Mouse (Mus musculus): ENCODE data around the gene Fam207a.

Gene Fam207a

DNA sequence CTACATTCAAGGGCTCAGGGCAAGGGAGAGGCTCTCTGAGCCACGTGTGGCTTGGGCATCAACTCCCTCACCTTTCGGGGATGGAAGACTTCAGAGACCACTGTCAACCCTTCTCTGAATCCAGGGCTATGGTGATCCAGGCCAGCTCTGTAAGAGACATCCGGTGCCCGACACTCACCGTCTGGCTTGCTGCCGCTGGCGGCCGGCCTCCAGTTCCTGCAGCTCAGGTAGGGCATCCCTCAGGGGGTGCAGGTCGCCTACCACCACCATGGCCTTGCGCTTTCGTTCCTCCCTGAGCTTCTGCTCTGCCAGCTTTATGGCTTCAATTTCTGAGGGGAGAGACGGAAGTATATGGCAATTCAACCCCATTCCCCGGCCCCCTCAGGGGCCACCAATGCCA lies 18.4 kb downstream of the Fam207a start:
- DNase-seq = no peak

DNA sequence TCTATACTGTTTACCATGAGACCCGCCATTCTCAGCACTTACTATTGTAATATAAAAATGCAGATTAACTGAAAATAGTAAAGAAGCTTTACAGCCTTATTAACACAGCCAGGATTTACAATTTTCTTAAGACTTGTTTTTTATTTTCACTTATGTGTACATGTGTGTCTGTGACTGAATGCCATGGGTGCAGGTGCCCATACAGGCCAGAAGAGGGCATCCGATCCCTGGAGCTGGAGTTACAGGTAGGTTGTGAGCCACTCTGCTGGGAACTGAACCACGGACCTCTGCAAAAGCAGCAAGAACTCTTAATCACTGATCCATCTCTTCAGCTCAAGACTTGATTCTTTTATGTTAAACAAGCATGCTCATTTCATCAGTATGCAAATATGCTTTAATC lies 22.7 kb downstream of the Fam207a start:
- no peak for DNase-seq

DNA sequence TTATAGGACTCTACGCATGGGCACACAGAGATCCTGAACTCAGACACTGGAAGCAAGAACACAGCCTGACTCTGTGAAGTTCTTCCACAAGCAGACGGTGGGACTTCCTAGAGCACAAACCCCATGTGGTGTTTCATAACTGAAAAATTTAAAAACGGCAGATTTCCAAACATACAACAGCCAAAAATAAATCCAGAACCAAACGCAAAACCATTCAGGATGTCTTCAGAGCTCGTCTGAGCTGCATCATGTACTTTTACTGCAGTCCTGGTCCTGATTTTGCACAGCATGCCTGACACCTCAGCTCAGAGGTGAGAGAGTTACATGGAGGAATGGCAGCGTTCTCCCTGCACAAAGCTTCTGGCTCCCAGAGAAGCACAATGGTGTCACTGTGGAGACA lies 24.0 kb downstream of the Fam207a start:
- DNase-seq = peak; percentile 21

DNA sequence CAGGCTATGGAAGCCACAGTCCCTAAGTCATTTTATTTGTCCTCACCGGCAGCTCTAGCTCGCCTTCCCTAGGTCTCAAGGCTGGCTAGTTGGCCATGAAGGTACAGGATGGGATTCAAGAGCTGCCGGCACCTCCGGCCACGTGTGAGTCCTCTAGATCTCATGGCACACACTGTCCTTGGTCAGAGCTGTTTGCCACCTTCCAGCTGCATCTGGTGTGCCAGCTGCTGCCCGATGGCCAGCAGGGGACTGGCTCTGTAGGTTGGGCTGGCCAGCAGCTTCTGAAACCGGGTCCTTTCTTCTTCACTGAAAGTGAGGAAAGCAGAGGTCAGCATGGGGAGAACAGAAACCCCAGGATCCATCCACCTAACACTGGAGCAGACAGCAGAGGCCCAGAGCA lies 27.4 kb downstream of the Fam207a start:
- DNase-seq = no peak

DNA sequence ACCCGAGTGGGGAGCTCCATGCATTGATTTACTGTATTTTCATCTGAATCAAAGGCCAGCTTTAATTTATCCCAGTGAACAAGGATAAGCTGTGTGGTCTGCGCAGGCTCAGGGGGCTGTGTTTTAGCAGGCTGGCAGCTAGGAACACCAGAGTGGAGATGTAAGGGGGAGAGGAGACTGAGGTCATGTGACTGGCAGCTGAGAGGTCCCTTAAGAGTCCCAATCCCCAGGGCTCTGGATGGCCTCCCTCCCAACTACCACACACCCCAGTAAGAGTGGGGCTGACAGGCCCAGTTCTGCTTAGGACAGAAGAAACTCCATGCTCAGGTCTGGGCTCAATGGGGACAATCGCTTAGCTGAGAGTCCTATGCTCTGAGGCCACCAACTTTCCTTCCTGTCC lies 29.8 kb downstream of the Fam207a start:
- DNase-seq = no peak

DNA sequence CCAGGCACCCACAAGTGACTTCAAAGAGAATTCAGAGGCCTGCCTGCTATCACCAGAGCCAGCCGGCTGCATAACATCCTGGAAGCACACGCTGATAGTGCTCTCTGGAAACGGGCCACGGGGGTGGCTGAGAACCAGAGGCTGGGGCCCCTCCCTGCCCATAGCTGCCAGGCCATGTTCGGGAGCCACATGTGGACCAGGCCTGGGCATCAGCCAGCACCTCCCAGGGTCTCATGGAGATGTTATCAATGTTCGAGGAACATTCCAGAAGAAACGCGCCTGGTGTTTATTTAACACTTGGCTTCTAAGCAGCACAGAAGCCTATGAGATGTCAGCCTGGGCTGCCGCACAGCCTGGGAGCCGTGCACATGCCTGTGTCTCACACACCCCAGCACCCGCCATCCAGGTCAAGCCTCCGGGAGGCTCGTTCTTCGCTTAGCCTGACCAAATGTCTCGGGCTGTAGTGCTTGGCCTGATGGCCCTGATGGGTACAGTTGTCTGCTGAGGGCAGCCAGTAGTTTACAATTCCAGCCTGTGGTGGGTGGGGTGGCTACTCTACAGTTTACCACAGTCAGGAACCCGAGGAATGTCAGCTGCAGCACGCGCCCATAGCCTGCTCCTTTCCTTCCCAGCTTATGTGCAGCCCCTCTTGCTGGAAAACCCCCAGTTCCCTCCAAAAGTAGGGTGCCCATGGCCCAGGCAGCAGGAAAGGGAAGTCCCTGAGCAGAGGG lies 31.2 kb downstream of the Fam207a start:
- no peak for DNase-seq

DNA sequence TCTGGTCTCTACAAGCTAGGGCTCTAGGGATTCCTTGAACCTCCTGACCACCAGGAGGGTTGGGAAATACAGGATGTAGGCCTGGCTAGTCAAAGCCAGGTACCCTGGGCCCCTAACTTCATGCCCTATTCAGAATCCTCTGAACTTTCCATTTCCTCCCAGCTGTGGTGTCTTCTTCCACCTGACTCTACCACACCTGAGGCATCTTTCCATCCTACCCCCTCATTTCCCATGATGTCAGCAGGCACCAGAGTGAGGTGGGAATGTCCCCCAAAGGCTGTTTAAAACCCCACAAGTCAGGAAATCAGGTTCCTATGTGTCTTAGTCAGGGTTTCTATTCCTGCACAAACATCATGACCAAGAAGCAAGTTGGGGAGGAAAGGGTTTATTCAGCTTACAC lies 33.8 kb downstream of the Fam207a start:
- no peak for DNase-seq

DNA sequence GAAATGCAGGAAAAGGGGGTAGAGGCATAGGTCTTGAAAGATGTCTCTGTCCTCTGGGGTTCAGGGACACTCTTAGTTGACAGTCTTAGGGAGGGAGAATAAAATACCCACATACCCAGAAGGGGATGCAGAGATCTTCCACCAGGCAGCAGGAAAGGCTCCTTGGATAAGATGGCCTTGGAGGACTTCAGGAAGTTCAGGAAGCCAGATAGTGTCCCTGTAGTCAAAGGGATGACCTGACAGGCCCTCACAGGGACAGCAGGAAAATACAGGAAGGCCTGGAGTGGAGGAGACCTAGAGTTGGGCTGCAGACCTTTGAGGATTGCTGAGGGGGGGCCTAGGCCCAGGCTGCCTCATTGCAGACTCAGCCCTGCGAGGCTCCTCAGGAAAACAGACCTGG lies 35.6 kb downstream of the Fam207a start:
- DNase-seq = no peak

DNA sequence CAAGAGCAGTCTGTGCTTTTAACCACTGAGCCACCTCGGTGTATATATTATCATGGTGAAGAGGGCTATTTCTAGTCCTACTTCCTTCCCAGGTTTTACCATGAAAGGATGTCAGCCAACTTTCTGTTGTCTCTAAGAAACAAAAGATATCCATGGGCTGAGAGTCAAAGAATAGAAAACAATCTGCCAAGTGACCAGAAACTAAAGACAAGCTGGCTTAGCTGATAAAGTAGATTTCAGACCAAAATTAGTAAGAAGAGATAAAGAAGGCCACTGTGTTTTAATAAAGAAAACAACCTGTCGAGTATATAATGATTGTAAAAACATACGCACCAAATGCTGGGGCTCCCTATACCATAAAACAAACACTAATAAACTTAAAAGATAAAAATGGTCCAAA lies 38.7 kb downstream of the Fam207a start:
- no peak for DNase-seq

DNA sequence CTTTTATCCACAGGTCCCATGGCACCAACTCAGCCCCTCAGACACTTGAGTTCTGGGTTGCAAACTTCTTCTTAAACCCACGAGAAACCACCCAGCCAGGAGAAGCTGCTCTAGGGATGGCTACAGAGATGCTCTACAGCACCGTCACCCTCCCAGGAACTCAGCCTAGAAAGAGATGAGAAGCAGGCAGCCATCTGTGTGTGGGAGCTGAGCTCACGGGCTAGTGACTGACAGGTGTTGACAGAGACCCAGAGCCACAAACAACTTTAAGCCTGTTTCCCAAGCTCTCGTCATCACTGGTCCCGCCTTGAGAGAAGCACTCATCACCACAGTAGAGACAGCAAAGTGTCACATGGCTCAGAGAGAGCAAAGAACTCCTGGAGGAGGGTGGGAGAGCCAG lies 43.4 kb downstream of the Fam207a start:
- peak; percentile 29 for DNase-seq

DNA sequence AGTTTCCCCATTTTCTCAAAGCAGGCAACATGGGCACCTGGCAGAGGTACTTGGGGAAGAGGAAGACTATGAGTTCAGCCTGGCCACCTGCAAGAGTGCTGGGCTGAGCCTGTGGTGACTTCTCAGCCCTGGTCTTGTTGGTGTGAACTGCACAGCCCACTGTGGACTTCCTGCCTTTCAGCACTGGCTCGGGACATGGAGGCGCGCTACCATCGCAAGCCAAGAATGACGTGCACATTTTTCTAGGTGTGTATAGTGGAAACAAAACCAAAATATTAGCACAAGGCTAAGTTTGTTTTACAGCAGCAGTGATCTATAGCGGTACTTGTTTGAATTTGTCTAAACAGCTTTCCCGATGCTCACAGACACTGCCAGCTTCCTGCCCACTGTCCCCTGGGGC lies 44.1 kb downstream of the Fam207a start:
- DNase-seq = no peak

DNA sequence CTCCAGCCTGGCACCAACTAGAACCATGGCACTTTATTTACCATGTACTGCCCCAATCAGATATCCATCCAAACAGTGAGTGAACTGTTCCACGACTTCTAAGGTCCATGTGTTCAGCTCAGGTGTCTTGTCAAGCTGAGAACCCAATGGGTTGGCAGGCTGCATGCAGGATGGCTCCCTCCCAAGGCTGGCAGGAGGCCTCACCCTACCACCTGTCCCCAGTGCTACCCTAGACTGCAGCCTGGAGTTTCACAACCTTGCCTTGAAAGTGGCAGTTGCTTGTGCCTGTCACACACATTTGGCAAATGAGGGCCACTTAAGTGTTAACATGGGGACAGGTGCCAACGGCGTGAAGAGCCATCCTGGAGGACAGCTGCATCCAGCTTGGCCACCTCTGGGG lies 44.8 kb downstream of the Fam207a start:
- no peak for DNase-seq

DNA sequence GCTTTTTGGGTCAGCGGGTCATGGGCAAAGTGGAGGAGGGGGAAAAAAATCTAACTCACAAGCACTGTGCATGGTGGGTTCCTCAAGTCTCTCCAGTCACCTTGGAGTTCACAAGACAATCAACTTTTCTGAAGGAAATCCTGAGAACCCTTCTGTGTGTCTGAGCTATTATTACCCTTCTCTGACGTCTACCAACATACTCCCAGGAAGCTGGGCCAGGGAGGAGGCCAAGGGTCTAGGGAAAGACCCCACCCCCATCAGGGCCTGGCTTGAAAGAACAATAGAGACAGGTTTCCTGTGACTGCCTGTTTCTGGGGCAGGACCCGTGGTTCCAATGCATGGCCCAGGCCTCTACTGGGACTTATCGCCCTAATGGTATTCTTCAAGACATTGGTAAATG lies 46.9 kb downstream of the Fam207a start:
- DNase-seq = no peak

DNA sequence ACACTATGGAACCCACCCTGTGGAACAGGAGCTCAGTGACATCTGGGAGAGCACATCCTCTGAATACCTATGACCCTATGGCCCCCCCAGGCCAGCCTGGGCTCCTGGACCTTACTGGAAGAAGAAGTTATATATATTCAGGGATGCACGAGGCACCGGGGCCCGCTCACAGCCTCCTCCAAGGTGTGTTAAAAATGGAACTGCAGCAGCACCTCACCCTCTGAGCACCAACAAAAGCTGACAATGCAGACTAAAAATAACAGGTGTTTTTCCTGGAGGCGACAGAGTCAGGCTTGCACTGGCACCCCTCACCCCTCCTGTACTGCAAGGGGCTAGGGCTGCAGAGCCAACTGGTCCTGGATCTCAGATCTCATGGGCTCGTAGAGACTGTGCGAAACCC lies 48.2 kb downstream of the Fam207a start:
- peak; percentile 36 for DNase-seq

DNA sequence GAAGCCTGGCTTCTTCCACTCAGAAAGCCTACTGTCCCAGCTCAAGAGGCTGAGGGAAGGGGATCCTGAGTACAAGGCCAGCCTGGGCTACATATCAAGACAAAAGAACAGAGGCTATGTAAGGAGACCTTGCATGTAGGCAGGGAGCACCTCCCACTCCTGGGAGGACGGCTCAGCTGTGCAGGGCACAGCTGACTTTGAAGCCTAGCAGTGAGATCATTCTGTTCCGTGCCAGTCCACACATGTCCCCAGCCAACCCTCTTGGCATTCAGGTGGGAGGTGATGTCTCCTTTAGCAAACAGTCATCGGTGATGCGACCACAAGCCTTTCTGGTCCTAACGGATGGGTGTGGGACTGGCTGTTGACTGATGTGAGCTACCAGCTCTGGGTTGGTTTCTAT lies 49.7 kb downstream of the Fam207a start:
- DNase-seq = no peak

DNA sequence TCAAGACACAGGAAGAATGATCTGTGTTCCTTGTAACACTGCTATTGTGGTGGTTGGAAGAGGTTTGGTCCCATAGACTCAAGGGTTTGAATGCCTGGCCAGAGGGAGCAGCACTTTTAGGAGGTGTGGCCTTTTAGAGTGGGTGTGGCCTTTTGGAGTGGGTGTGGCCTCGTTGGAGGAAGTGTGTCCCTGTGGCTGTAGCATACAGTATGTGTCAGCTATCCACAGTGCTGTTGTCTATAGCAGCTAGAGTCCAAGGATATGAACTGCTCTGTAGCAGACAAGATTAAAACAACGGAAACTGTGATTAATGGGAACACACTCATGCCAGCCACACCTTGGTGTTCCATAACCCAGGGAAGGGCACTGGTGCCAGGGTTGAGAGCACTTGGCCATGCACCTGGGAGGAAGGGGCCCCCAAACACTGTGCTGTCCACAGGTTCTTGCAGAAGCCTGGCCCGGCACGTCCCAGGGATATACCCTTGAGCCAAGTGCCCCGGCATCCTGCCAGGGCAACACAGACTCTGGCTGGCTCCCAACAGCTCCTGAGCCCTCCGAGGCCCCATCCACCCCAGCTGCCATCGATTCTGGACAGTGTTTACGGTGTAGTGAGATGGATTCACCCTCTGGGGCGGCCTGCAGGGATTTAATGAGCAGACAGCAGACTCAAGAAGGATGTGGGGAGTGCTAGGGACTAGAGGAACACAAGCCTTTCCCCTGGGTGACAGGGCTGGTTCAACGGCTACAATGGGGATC lies 51.2 kb downstream of the Fam207a start:
- DNase-seq = no peak

DNA sequence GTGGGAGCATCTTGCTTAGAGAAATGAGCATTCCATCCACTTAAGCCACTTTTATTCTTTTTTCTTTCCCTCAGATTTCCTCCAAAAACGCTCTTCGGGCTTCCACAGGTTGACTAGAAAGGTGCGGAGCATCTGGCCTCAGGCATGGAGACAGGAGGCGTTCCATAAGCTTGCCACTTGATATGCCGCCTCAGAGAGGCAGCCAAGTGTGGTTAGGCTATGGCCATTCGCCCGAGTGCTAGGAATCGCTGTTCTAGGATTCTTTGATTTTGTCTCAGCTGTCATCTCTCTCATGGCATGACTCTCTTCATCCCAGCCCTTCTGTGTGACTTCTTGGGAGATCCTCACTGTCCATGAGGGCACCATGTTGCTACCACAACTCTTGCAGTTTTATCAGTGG lies 54.4 kb downstream of the Fam207a start:
- no peak for DNase-seq

DNA sequence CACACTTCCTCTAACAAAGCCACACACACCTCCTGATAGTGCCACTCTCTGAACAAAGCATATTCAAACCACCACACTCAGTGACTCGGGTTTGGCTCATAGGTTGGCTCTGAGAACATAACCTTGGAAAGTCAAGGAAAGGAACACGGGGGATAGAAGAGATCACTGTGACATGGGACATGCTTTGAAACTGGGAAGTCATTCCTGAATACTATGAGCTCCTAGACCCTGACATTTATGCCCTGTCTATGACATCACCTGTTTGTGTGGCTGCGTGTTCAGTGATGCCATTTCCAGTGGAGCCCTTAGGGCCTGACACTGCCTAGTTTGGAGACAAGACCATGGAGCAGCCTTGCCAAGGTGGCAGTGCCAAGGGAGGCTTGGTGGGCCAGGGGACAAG lies 57.9 kb downstream of the Fam207a start:
- no peak for DNase-seq

DNA sequence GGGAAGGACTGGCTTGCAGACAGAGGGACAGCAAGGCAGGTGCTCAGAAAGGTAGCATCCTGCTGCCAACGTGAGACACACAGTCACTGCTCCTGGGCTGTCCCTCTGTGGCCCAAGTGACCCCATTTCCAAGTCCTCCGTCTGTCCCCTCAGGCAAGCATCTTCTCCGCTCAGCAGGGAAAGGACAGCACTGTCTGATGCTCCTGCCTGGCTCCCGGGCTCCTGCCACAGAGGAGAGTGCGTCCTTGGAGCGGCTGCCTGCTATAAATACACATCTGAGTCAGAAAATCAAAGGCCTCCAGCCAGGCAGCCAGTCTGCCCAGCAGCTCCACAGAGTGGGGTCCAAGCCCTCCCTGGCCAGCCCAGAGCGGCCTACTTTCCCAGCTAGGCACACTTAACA lies 59.1 kb downstream of the Fam207a start:
- DNase-seq = no peak

DNA sequence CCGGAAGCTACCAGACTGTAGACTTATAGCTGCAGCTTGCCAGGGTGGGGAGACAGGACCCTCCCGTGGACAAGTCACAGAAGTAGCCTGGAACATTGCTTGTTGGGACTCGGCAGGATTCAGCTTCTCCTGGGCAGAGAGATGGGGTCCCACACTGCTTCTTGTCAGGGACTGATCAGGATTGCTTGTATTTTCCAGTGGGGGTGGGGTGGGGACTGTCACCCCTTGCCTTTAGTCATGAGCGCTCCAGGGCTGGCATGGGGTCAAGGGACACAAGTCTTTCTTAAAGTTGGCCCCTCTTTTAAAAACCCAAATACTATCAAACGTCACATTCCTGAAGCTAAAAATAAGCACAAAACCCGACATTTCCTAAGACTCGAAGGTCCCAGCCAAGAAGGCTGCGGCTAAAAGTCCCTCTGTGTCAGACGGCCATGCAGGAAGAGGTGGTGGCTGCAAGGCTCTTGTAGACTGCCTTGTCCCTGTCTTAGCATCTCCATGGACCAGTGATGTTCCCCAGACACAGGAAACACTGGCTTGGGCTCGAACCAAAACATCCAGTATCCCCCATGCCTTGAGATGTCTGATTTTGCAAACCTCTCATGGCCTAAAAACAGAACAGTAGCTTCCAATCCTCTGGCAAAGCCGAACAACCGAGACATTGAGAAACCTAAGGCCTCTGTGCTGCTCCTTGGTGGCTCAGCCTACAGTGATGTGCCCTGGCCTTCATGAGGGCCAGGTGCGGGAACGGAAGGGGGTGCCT lies 60.2 kb downstream of the Fam207a start:
- no peak for DNase-seq

DNA sequence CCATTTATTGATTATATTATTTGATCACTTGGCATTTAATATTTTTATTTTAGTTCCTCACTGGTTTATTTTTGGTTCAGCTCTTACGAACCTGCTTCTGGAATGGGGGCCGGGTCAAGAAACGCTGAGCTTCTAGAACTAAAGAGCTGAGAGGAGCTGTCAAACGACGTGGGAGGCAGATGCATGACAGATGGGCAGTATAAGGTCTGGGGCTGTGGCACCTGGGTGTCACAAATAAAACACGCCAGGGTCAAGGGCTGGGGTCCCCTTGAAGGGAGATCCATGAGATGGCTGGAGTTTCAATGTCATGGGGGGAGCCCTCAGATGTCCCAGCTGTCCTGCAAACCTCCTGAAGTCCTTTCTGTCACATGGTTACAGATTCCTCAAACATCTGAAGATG lies 60.8 kb downstream of the Fam207a start:
- DNase-seq = no peak

DNA sequence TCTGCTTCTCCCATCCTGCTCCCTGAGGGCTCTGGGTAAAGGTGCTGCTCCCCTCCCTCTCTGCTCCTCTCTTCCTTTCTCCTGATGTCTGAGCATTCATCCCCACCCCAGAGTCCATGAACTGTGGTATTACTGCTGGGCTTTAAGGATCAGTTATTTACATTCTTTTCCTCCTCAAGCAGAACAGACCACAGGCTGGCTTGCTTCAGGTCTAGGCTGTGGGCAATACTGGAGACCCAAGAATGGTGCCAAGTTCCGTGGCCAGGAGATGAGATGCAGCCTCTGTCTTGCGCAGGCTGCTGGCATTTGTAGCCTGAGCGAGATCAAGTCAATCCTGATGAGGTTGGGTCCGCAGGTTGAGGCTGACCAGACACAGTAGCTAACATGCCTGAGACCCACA lies 63.8 kb downstream of the Fam207a start:
- no peak for DNase-seq

DNA sequence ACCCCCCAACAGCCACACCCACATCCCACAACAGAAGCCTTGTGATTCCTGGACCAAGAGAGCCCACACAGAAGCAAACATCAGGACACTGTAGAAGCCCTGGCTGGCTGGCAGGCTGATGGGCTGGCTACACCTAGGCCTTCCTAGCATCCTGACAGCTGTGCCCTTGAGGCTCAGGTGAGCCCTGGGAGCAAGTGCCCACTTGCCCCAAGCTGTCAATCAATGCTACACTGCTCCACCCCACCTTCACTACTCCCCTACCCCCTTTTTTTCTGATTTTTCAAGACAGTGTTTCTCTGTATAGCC lies 65.5 kb downstream of the Fam207a start:
- no peak for DNase-seq
